Mouse (Mus musculus) mouse embryonic stem cell (cell line): ENCODE data around the gene Cog8.
"Not testable (repeated sequence)": the region's sequence is repeated elsewhere in the genome, so short reads cannot be mapped to it uniquely, and the experiment has no call there.

Experiments used
- in situ Hi-C, 2 experiments: fragments of 300-500 bp; cut with MboI; formaldehyde crosslinking; loops; 1 replicate in 1 of 2; 3 replicates in 1 of 2; pipeline ENCODE4 v1.14.3; 2019 to 2020; ENCODE audit warnings: low sequenced_read_pairs in 2 of 2, low pct_unique_long_range_greater_than_20kb in 1 of 2, mixed read lengths in 1 of 2; ENCODE audit not compliant: unreplicated experiment in 1 of 2

The Cog8 gene

GRCm38 (mm10) chr8:107048061-107048941 lies 8.2 kb downstream of the Cog8 start, which contains the start of gene Pdf:
Gene Pdf, minus strand, starts transcription at chr8:107048614.
- in situ Hi-C loops = no loop called here

- in situ Hi-C loops = no loop called here
Measured at GRCm38 (mm10) chr8:107046976-107047375, 9.5 kb downstream of the Cog8 start.

GRCm38 (mm10) chr8:107045478-107045877 lies 11.0 kb downstream of the Cog8 start:
- in situ Hi-C loops = no loop called here

- in situ Hi-C loops = no loop called here
Measured at GRCm38 (mm10) chr8:107040632-107041031, 15.9 kb downstream of the Cog8 start.

- in situ Hi-C loops = no loop called here
Measured at GRCm38 (mm10) chr8:107036626-107037025, 19.9 kb downstream of the Cog8 start.

GRCm38 (mm10) chr8:107035641-107036040 lies 20.8 kb downstream of the Cog8 start:
- in situ Hi-C loops = no loop called here

- in situ Hi-C loops = not testable (repeated sequence)
Measured at GRCm38 (mm10) chr8:107033609-107034008, 22.9 kb downstream of the Cog8 start.

GRCm38 (mm10) chr8:107031577-107032090 lies 24.9 kb downstream of the Cog8 start:
- in situ Hi-C loops = no loop called here

- in situ Hi-C loops = no loop called here
Measured at GRCm38 (mm10) chr8:107030650-107031576, 25.6 kb downstream of the Cog8 start, which contains the start of gene Vps4a. Gene Vps4a, plus strand, starts transcription at chr8:107031222.

GRCm38 (mm10) chr8:107030058-107030457 lies 26.4 kb downstream of the Cog8 start:
- in situ Hi-C loops = no loop called here

- in situ Hi-C loops = no loop called here
Measured at GRCm38 (mm10) chr8:107029310-107029709, 27.2 kb downstream of the Cog8 start.

GRCm38 (mm10) chr8:107023479-107023878 lies 33.0 kb downstream of the Cog8 start:
- in situ Hi-C loops = loop anchor here (25.0 kb wide), 1 partner anchor 311 kb away; no protein-coding TSS in a partner anchor

- in situ Hi-C loops = loop anchor here (25.0 kb wide), 1 partner anchor 303 kb away; no protein-coding TSS in a partner anchor
Measured at GRCm38 (mm10) chr8:107014915-107015314, 41.6 kb downstream of the Cog8 start.

GRCm38 (mm10) chr8:107012666-107013065 lies 43.8 kb downstream of the Cog8 start:
- in situ Hi-C loops = loop anchor here (25.0 kb wide), 1 partner anchor 300 kb away; no protein-coding TSS in a partner anchor

- in situ Hi-C loops = loop anchor here (25.0 kb wide), 1 partner anchor 295 kb away; no protein-coding TSS in a partner anchor
Measured at GRCm38 (mm10) chr8:107007795-107008194, 48.7 kb downstream of the Cog8 start.

GRCm38 (mm10) chr8:107002532-107002931 lies 54.0 kb downstream of the Cog8 start:
- in situ Hi-C loops = loop anchor here (25.0 kb wide), 1 partner anchor 290 kb away; no protein-coding TSS in a partner anchor

- in situ Hi-C loops = no loop called here
Measured at GRCm38 (mm10) chr8:106999068-106999467, 57.4 kb downstream of the Cog8 start.

- in situ Hi-C loops = no loop called here
Measured at GRCm38 (mm10) chr8:106997416-106997815, 59.1 kb downstream of the Cog8 start.
